Mouse (Mus musculus): ENCODE data around the gene Irf2bp2. TPM values are rescaled to one million over a fixed set of nuclear protein-coding genes. Genes with fewer than 3 reads are reported as not detected.

Irf2bp2 gene
- polyA plus RNA-seq, 1 experiment from 2014 or later, result 4.5 TPM

GRCm38 (mm10) chr8:126571065-126571660 lies 22.6 kb downstream of the Irf2bp2 start:
- Histone ChIP-seq H3K4me3 (ENCODE audit: low read depth, low read length) (no peak overlapping the region), H3K36me3 (ENCODE audit: control insufficient read depth, insufficient read depth, low read length) (no peaks in the 10 kb centered on the region), H3K27me3 (ENCODE audit: control insufficient read depth, insufficient read depth, low read length) (no peaks in the 10 kb centered on the region), H3K4me1 (replicated peaks; ENCODE audit: control insufficient read depth, insufficient read depth, low read length) (peaks cover 13% of the 10 kb centered on the region), H3K9me3 (ENCODE audit: control insufficient read depth, low read length) (no peaks in the 10 kb centered on the region), H3K27ac (ENCODE audit: low read depth, low read length) (no peak overlapping the region), H3K9ac (ENCODE audit: low read length) (no peak overlapping the region), H3K4me2 (ENCODE audit: low read depth, low read length, severe bottlenecking) (no peak overlapping the region)
- no peak for DNase-seq (ENCODE audit: low spot score)
- ATAC-seq (replicated peaks; ENCODE audit: low FRiP score), result no peak
- WGBS, result 86% methylated on average over 15 of the region's 15 CpGs

DNA sequence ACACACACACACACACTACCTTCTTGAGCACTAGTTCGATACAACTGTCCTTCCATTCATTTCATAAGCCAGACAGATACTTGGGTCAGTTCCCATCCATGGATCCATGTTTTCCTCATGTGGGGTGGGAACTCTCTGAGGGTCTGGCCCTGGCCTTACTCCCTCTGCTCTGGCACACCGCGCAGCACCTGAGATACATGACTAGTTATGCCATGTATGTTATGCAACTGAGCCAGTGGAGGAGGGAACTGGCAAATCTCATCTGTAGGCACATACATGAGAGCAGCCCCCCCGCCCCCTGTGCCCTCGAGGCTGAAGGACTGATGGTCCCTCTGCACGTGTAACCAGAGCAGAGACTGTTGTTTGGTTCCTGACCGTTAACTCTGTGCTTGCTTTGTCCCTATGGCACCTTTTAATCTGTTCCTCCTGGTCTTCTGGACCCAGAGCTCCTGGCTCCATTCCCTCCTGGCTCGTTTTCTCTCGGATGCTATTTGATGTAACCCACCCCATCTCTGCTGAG lies 23.2 kb downstream of the Irf2bp2 start:
- DNase-seq (ENCODE audit: low spot score) (no peak), ATAC-seq (replicated peaks; ENCODE audit: low FRiP score) (no peak)
- no peaks in the 10 kb centered on the region for H3K36me3 ChIP-seq (ENCODE audit: control insufficient read depth, insufficient read depth, low read length)
- no peaks in the 10 kb centered on the region for H3K9me3 ChIP-seq (ENCODE audit: control insufficient read depth, low read length)
- no peak overlapping the region for H3K27ac ChIP-seq (ENCODE audit: low read depth, low read length)
- peaks cover 15% of the 10 kb centered on the region for H3K4me1 ChIP-seq (replicated peaks; ENCODE audit: control insufficient read depth, insufficient read depth, low read length)
- H3K4me3 ChIP-seq (ENCODE audit: low read depth, low read length), result no peak overlapping the region
- no peak overlapping the region for H3K9ac ChIP-seq (ENCODE audit: low read length)
- no peak overlapping the region for H3K4me2 ChIP-seq (ENCODE audit: low read depth, low read length, severe bottlenecking)
- H3K27me3 ChIP-seq (ENCODE audit: control insufficient read depth, insufficient read depth, low read length), result no peaks in the 10 kb centered on the region
- 77% methylated on average over 9 of the region's 9 CpGs for WGBS

GRCm38 (mm10) chr8:126570046-126570445 lies 23.7 kb downstream of the Irf2bp2 start:
- H3K4me1 ChIP-seq (replicated peaks; ENCODE audit: control insufficient read depth, insufficient read depth, low read length), result peaks cover 15% of the 10 kb centered on the region
- ATAC-seq (replicated peaks; ENCODE audit: low FRiP score), result no peak

DNA sequence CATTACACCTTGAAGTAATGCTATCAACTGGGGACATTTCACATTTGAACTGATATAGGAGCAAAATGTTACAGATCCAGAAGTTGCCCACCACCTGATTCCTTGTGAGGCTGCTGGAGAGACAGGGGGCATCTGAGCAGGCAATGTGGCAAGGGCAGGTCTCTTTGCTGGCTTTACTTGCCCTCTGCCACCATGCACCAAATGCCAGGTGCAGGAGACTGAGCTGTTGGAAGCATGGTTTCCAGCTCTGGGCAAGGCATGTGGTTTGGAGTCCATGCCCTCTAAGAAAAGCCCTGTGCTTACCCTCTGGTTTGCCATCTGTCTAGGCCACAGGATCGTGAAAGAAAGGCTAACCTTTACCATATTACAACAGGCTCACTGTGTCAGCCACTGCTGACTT lies 24.1 kb downstream of the Irf2bp2 start:
- H3K4me2 ChIP-seq (ENCODE audit: low read depth, low read length, severe bottlenecking), result no peak overlapping the region
- WGBS, result 56% methylated on average over 1 of the region's 1 CpGs
- peaks cover 15% of the 10 kb centered on the region for H3K4me1 ChIP-seq (replicated peaks; ENCODE audit: control insufficient read depth, insufficient read depth, low read length)
- DNase-seq (ENCODE audit: low spot score), result no peak
- H3K9ac ChIP-seq (ENCODE audit: low read length), result no peak overlapping the region
- H3K27ac ChIP-seq (ENCODE audit: low read depth, low read length), result no peak overlapping the region
- H3K36me3 ChIP-seq (ENCODE audit: control insufficient read depth, insufficient read depth, low read length), result no peaks in the 10 kb centered on the region
- no peaks in the 10 kb centered on the region for H3K9me3 ChIP-seq (ENCODE audit: control insufficient read depth, low read length)
- no peak overlapping the region for H3K4me3 ChIP-seq (ENCODE audit: low read depth, low read length)
- no peaks in the 10 kb centered on the region for H3K27me3 ChIP-seq (ENCODE audit: control insufficient read depth, insufficient read depth, low read length)
- ATAC-seq (replicated peaks; ENCODE audit: low FRiP score), result no peak

More at GRCm38 (mm10) chr8:126570046-126570445, 23.7 kb downstream of the Irf2bp2 start:
- no peak overlapping the region for H3K4me2 ChIP-seq (ENCODE audit: low read depth, low read length, severe bottlenecking)
- H3K4me3 ChIP-seq (ENCODE audit: low read depth, low read length), result no peak overlapping the region
- no peak overlapping the region for H3K9ac ChIP-seq (ENCODE audit: low read length)
- H3K27me3 ChIP-seq (ENCODE audit: control insufficient read depth, insufficient read depth, low read length), result no peaks in the 10 kb centered on the region
- H3K9me3 ChIP-seq (ENCODE audit: control insufficient read depth, low read length), result no peaks in the 10 kb centered on the region
- 31% methylated on average over 3 of the region's 3 CpGs for WGBS
- no peak overlapping the region for H3K27ac ChIP-seq (ENCODE audit: low read depth, low read length)
- H3K36me3 ChIP-seq (ENCODE audit: control insufficient read depth, insufficient read depth, low read length), result no peaks in the 10 kb centered on the region
- no peak for DNase-seq (ENCODE audit: low spot score)

DNA sequence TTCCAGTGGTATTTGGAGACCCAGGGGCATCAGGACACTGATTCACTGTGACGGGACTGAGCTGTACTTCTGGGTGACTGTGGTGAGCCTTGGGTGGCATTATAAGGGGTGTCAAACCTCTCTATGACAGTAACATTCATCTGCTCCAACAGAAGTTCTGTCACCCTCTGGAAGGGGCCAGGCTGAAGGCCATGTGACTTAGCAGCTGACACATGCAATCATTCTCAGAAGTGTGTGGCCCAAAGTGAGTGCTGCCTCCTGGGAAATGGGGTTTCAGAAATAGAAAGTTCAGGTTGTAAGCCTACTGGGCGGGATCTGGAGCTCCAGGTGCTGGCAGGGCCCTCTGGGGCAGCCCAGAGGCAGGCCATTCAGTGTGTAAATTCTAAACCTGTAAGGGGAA lies 26.1 kb downstream of the Irf2bp2 start:
- Histone ChIP-seq H3K27me3 (ENCODE audit: control insufficient read depth, insufficient read depth, low read length) (no peaks in the 10 kb centered on the region), H3K9ac (ENCODE audit: low read length) (no peak overlapping the region), H3K9me3 (ENCODE audit: control insufficient read depth, low read length) (no peaks in the 10 kb centered on the region), H3K4me1 (replicated peaks; ENCODE audit: control insufficient read depth, insufficient read depth, low read length) (peaks cover 15% of the 10 kb centered on the region), H3K4me3 (ENCODE audit: low read depth, low read length) (no peak overlapping the region), H3K36me3 (ENCODE audit: control insufficient read depth, insufficient read depth, low read length) (no peaks in the 10 kb centered on the region), H3K4me2 (ENCODE audit: low read depth, low read length, severe bottlenecking) (no peak overlapping the region), H3K27ac (ENCODE audit: low read depth, low read length) (no peak overlapping the region)
- ATAC-seq (replicated peaks; ENCODE audit: low FRiP score) (no peak), DNase-seq (ENCODE audit: low spot score) (no peak)
- WGBS, result 74% methylated on average over 2 of the region's 2 CpGs

GRCm38 (mm10) chr8:126566446-126567062 lies 27.2 kb downstream of the Irf2bp2 start:
- Histone ChIP-seq H3K9me3 (ENCODE audit: control insufficient read depth, low read length) (no peaks in the 10 kb centered on the region), H3K4me1 (replicated peaks; ENCODE audit: control insufficient read depth, insufficient read depth, low read length) (peaks cover 15% of the 10 kb centered on the region), H3K27me3 (ENCODE audit: control insufficient read depth, insufficient read depth, low read length) (no peaks in the 10 kb centered on the region), H3K4me3 (ENCODE audit: low read depth, low read length) (no peak overlapping the region), H3K36me3 (ENCODE audit: control insufficient read depth, insufficient read depth, low read length) (no peaks in the 10 kb centered on the region), H3K4me2 (ENCODE audit: low read depth, low read length, severe bottlenecking) (peak overlapping the region; percentile 27; the same call in 1 of the 2 replicates), H3K9ac (ENCODE audit: low read length) (peak overlapping the region; percentile 49), H3K27ac (ENCODE audit: low read depth, low read length) (peak overlapping the region; percentile 54)
- DNase-seq (ENCODE audit: low spot score) (peak; percentile 71), ATAC-seq (replicated peaks; ENCODE audit: low FRiP score) (peak; percentile 78)
- WGBS, result 7% methylated on average over 14 of the region's 14 CpGs

GRCm38 (mm10) chr8:126565954-126566445 lies 27.8 kb downstream of the Irf2bp2 start:
- Histone ChIP-seq H3K4me1 (replicated peaks; ENCODE audit: control insufficient read depth, insufficient read depth, low read length) (peaks cover 15% of the 10 kb centered on the region), H3K4me3 (ENCODE audit: low read depth, low read length) (no peak overlapping the region), H3K27me3 (ENCODE audit: control insufficient read depth, insufficient read depth, low read length) (no peaks in the 10 kb centered on the region), H3K9me3 (ENCODE audit: control insufficient read depth, low read length) (no peaks in the 10 kb centered on the region), H3K36me3 (ENCODE audit: control insufficient read depth, insufficient read depth, low read length) (no peaks in the 10 kb centered on the region), H3K9ac (ENCODE audit: low read length) (no peak overlapping the region), H3K4me2 (ENCODE audit: low read depth, low read length, severe bottlenecking) (no peak overlapping the region), H3K27ac (ENCODE audit: low read depth, low read length) (peak overlapping the region; percentile 54; the same call in 1 of the 2 replicates)
- DNase-seq (ENCODE audit: low spot score) (no peak), ATAC-seq (replicated peaks; ENCODE audit: low FRiP score) (peak; percentile 25; the same call in 1 of the 2 replicates)
- WGBS, result 62% methylated on average over 6 of the region's 6 CpGs

- no peak overlapping the region for H3K9ac ChIP-seq (ENCODE audit: low read length)
- peaks cover 15% of the 10 kb centered on the region for H3K4me1 ChIP-seq (replicated peaks; ENCODE audit: control insufficient read depth, insufficient read depth, low read length)
- WGBS, result 86% methylated on average over 6 of the region's 6 CpGs
- H3K4me2 ChIP-seq (ENCODE audit: low read depth, low read length, severe bottlenecking), result no peak overlapping the region
- H3K9me3 ChIP-seq (ENCODE audit: control insufficient read depth, low read length), result no peaks in the 10 kb centered on the region
- no peak overlapping the region for H3K27ac ChIP-seq (ENCODE audit: low read depth, low read length)
- H3K27me3 ChIP-seq (ENCODE audit: control insufficient read depth, insufficient read depth, low read length), result no peaks in the 10 kb centered on the region
- ATAC-seq (replicated peaks; ENCODE audit: low FRiP score) (no peak), DNase-seq (ENCODE audit: low spot score) (no peak)
- H3K4me3 ChIP-seq (ENCODE audit: low read depth, low read length), result no peak overlapping the region
- no peaks in the 10 kb centered on the region for H3K36me3 ChIP-seq (ENCODE audit: control insufficient read depth, insufficient read depth, low read length)
Observed at GRCm38 (mm10) chr8:126565231-126565781, 28.5 kb downstream of the Irf2bp2 start.
